Mouse (Mus musculus) embryonic facial prominence, embryonic 10.5 days (tissue): ENCODE results near the gene Cnfn. TPM values are rescaled to one million over a fixed set of nuclear protein-coding genes. Genes with fewer than 3 reads are reported as not detected.
A peak's percentile ranks its signal among the peaks of the same experiment; 100 is the strongest.
"Not testable (repeated sequence)": the region's sequence is repeated elsewhere in the genome, so short reads cannot be mapped to it uniquely, and the experiment has no call there.

Experiments used
- DNase-seq: peaks from one replicate; pipeline ENCODE4 v3.0.0-alpha.2; 2017; ENCODE audit warnings: low spot score
- H3K27ac ChIP-seq: fragments of 300-500 bp; sonication (generic); replicated peaks from 2 replicates; pipeline ENCODE4 v1.5.1; 2016; ENCODE audit warnings: mild to moderate bottlenecking
- H3K27me3 ChIP-seq: fragments of 300-500 bp; sonication (generic); replicated peaks from 2 replicates; pipeline ENCODE4 v1.6.1; 2016; ENCODE audit warnings: low read depth, mild to moderate bottlenecking; ENCODE audit not compliant: poor library complexity, severe bottlenecking
- H3K36me3 ChIP-seq: fragments of 300-500 bp; sonication (generic); replicated peaks from 2 replicates; pipeline ENCODE4 v1.6.1; 2016; ENCODE audit warnings: mild to moderate bottlenecking, moderate library complexity
- H3K4me1 ChIP-seq: fragments of 300-500 bp; sonication (generic); 2 replicates; pipeline ENCODE4 v1.6.1; 2016
- H3K4me3 ChIP-seq: fragments of 300-500 bp; sonication (generic); 2 replicates; pipeline ENCODE4 v1.5.1; 2016; ENCODE audit warnings: mild to moderate bottlenecking, moderate library complexity
- H3K9me3 ChIP-seq: fragments of 300-500 bp; sonication (generic); 2 replicates; pipeline ENCODE4 v1.6.1; 2016; ENCODE audit warnings: mild to moderate bottlenecking
- WGBS: fragments of 180-500 bp; shearing (Covaris S2); methylation state at CpG from one replicate; pipeline ENCODE4 v1.1.7; 2016; 5-methylcytosine and 5-hydroxymethylcytosine counted together
- polyA plus RNA-seq: library from polyadenylated mRNA; unstranded; fragments of >200 nt; fragmentation: Nextera tagmentation; extraction: Ambion mirVana; gene quantifications from 2 replicates; pipeline ENCODE4 v1.2.1, GENCODE M21; 2016

Gene Cnfn
- polyA plus RNA-seq, 1 experiment from 2014 or later: not detected

GRCm38 (mm10) chr7:25334472-25334871 lies 35.1 kb downstream of the Cnfn start:
- no peak for DNase-seq
- Histone ChIP-seq H3K4me1 (0 out of 2 replicates have a peak, but pooled peaks cover 5% of the 10 kb centered on the region), H3K4me3 (no peak overlapping the region; the same call in 1 of the 2 replicates), H3K27ac (no peak overlapping the region), H3K36me3 (peaks cover 94% of the 10 kb centered on the region), H3K9me3 (no peaks in the 10 kb centered on the region), H3K27me3 (no peaks in the 10 kb centered on the region)
- 86% methylated on average over 12 of the region's 12 CpGs for WGBS

DNA sequence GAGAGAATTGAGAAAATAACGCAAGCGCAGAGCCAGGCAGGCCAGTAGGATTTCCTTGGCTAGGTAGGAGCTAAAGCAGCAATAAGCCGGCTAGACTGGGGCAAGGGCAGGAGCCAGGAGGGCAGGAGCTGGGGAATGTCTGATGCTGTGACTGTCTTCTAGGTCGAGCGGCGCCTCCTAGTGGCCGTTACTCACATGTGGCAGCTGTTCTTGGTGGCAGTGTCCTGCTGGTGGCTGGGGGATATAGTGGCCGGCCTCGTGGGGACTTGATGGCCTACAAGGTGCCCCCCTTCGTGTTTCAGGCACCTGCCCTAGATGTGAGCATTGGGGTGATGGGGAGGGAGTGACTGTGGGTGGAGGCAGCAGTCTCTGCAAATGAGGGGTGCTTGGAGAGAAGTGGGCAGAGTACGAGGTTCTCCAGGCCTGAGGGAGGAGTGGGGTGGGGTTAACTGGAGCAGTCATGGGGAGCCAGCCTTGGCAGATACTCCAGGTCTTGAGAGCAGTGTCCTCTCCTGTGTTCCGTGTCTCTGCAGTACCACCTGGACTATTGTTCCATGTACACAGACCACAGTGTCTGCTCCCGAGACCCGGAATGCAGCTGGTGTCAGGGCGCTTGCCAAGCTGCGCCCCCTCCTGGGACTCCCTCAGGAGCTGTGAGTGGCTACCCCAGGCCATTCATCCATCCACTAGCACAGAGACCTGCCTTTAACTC lies 35.8 kb downstream of the Cnfn start:
- peaks cover 95% of the 10 kb centered on the region for H3K36me3 ChIP-seq
- peak; percentile 83 for DNase-seq
- H3K9me3 ChIP-seq: no peaks in the 10 kb centered on the region
- 0 out of 2 replicates have a peak overlapping the region, but pooled peaks have one; percentile 16 for H3K4me3 ChIP-seq
- no peak overlapping the region; the same call in 1 of the 2 replicates for H3K27ac ChIP-seq
- H3K4me1 ChIP-seq: 0 out of 2 replicates have a peak, but pooled peaks cover 5% of the 10 kb centered on the region
- WGBS: 41% methylated on average over 16 of the region's 16 CpGs
- no peaks in the 10 kb centered on the region for H3K27me3 ChIP-seq

DNA sequence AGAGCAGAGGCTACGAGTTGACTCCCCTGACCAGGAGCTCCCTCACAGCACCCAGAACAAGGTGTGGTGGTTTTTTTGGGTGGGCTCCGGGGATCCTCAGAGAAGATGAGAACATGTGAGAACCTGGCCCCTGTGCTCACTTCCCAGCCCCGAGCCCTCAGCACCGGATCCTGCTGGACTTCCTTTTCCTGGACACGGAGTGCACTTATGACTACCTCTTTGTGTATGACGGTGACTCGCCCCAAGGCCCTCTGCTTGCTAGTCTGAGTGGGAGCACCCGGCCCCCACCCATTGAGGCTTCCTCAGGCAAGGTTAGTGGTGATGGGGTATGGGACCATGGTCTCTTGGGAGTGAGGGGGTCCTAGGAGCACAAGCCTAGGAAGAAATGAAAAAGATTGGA lies 43.3 kb downstream of the Cnfn start:
- no peaks in the 10 kb centered on the region for H3K27me3 ChIP-seq
- peaks cover 29% of the 10 kb centered on the region for H3K4me1 ChIP-seq
- H3K36me3 ChIP-seq: peaks cover 65% of the 10 kb centered on the region
- H3K27ac ChIP-seq: no peak overlapping the region; the same call in 1 of the 2 replicates
- 66% methylated on average over 8 of the region's 8 CpGs for WGBS
- 0 out of 2 replicates have a peak, but pooled peaks cover 3% of the 10 kb centered on the region for H3K9me3 ChIP-seq
- no peak overlapping the region for H3K4me3 ChIP-seq
- DNase-seq: no peak

GRCm38 (mm10) chr7:25325431-25325830 lies 44.1 kb downstream of the Cnfn start:
- not testable (repeated sequence) for H3K27ac ChIP-seq, H3K4me3 ChIP-seq, H3K9me3 ChIP-seq, H3K27me3 ChIP-seq, DNase-seq
- Histone ChIP-seq H3K36me3 (peaks cover 59% of the 10 kb centered on the region), H3K4me1 (peaks cover 32% of the 10 kb centered on the region)
- 89% methylated on average over 6 of the region's 6 CpGs for WGBS

GRCm38 (mm10) chr7:25323219-25323618 lies 46.3 kb downstream of the Cnfn start:
- Histone ChIP-seq H3K27ac (peak overlapping the region; percentile 41; the same call in 1 of the 2 replicates), H3K4me3 (0 out of 2 replicates have a peak overlapping the region, but pooled peaks have one; percentile 0), H3K9me3 (0 out of 2 replicates have a peak, but pooled peaks cover 3% of the 10 kb centered on the region), H3K4me1 (peaks cover 36% of the 10 kb centered on the region), H3K36me3 (peaks cover 47% of the 10 kb centered on the region), H3K27me3 (no peaks in the 10 kb centered on the region)
- 88% methylated on average over 2 of the region's 2 CpGs for WGBS
- no peak for DNase-seq

- no peaks in the 10 kb centered on the region for H3K27me3 ChIP-seq
- peak overlapping the region; percentile 45 for H3K4me3 ChIP-seq
- peak overlapping the region; percentile 91 for H3K27ac ChIP-seq
- 1% methylated on average over 6 of the region's 6 CpGs for WGBS
- H3K4me1 ChIP-seq: peaks cover 44% of the 10 kb centered on the region
- peak; percentile 90 for DNase-seq
- 0 out of 2 replicates have a peak, but pooled peaks cover 3% of the 10 kb centered on the region for H3K9me3 ChIP-seq
- H3K36me3 ChIP-seq: peaks cover 36% of the 10 kb centered on the region
These were observed 47.5 kb downstream of the Cnfn start for GRCm38 (mm10) chr7:25322058-25322484.

Other genes with a start within 250 kb of the Cnfn start
- gene Pou2f2, start 190.0 kb downstream of the Cnfn start, polyA plus RNA-seq: 4.9 and 6.2 TPM in 2 replicates
- gene Dedd2, start 149.1 kb downstream of the Cnfn start, polyA plus RNA-seq: 11.3 and 12.0 TPM in 2 replicates
- gene Zfp526, start 148.3 kb downstream of the Cnfn start, polyA plus RNA-seq: 2.7 and 3.3 TPM in 2 replicates
- gene Gsk3a, start 131.9 kb downstream of the Cnfn start, polyA plus RNA-seq: 10.6 and 10.7 TPM in 2 replicates
- gene Erf, start 119.0 kb downstream of the Cnfn start, polyA plus RNA-seq: 10.9 and 11.5 TPM in 2 replicates
- gene Cic, start 102.0 kb downstream of the Cnfn start, polyA plus RNA-seq: 17.1 and 21.4 TPM in 2 replicates
- gene Pafah1b3, start 71.7 kb downstream of the Cnfn start, polyA plus RNA-seq: 281 and 301 TPM in 2 replicates
- 0.82 and 0.88 TPM in 2 replicates for gene Prr19, start 68.3 kb downstream of the Cnfn start, polyA plus RNA-seq
- gene Tmem145, start 63.6 kb downstream of the Cnfn start, polyA plus RNA-seq: 0.85 and 1.0 TPM in 2 replicates
- 17.6 and 17.7 TPM in 2 replicates for gene Megf8, start 52.6 kb downstream of the Cnfn start, polyA plus RNA-seq
- gene Lipe, start 29.0 kb upstream of the Cnfn start, polyA plus RNA-seq: 7.8 and 11.6 TPM in 2 replicates
- gene Cxcl17, start 43.2 kb upstream of the Cnfn start, polyA plus RNA-seq: 0.69 and 0.75 TPM in 2 replicates
- gene Ceacam1, start 107.9 kb upstream of the Cnfn start, polyA plus RNA-seq: 1.5 TPM in 2 replicates
- gene Ceacam2, start 170.1 kb upstream of the Cnfn start, polyA plus RNA-seq: 0.08 TPM in 1 of 2 replicates, not detected in the other
- gene Erich4, start 246.2 kb upstream of the Cnfn start, polyA plus RNA-seq: not detected in 2 replicates
- gene Dmac2, start 249.7 kb upstream of the Cnfn start, polyA plus RNA-seq: 31.6 and 34.8 TPM in 2 replicates